In the genomic region with DNA sequence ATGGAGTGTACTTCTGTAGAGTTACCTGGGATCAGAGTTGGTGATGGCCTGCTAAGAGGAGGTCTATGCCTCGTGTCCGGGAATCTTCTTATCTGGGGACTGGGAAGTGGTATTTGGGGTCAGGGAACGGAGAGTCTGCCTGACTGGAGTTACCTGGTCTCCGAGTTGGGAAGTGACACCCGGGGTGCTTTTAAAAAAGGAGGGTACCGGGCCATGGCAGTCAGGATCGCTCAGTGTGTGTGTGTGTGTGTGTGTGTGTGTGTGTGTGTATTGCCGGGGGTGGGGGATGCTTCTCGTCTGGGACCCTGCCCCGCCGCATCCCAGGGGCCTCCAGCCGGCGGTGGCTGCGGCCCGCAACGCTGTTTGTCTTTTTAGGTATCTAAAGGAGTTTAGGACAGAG, we compare ENCODE assay signal across 8 mouse cellular contexts. TPM values are rescaled to one million over a fixed set of nuclear protein-coding genes. Genes with fewer than 3 reads are reported as not detected.
DNase-seq lines count a peak whose midpoint lies in the region; ATAC-seq and TF ChIP-seq lines count a peak whose summit lies in the region.

No protein-coding gene starts in this region.

- peak overlapping the region; percentile 95 for H3K4me2 ChIP-seq in liver, embryonic 13.5 days

- intact Hi-C loops in gastrocnemius, adult 2 months (cut with DNase I), result loop anchor here (5.0 kb wide), 1 partner anchor 83 kb away; a partner anchor contains a TSS
- intact Hi-C loops in gastrocnemius, postnatal 14 days (cut with DNase I; ENCODE audit: low total_unique reads), result loop anchor here (10.0 kb wide), 1 partner anchor 76 kb away; no protein-coding TSS in a partner anchor

- no peaks in the 10 kb centered on the region for H3K27me3 ChIP-seq in liver, embryonic 13.5 days

- no peak for TF ChIP-seq CTCF in gastrocnemius, adult 2 months (IDR thresholded peaks at IDR 0.05)

- DNase-seq in gastrocnemius, adult 2 months, result no peak
- DNase-seq in gastrocnemius, postnatal 14 days, result no peak
- DNase-seq in thymus, postnatal 25 days, result peak; percentile 12
- no peak for DNase-seq in thymus, postnatal 0 days (ENCODE audit: low spot score)
- no peak for DNase-seq in liver, embryonic 13.5 days
- DNase-seq in frontal cortex, postnatal 36 days (ENCODE audit: low spot score in 2 of 2), result no peak
- no peak for DNase-seq in right cerebral cortex, postnatal 14 days

- peaks cover 58% of the 10 kb centered on the region for H3K4me1 ChIP-seq in liver, embryonic 13.5 days (replicated peaks)

- H3K36me3 ChIP-seq in liver, embryonic 13.5 days, result peaks cover 21% of the 10 kb centered on the region; the same call in 1 of the 2 replicates

- no peaks in the 10 kb centered on the region for H3K9me3 ChIP-seq in liver, embryonic 13.5 days (replicated peaks)

- peak overlapping the region; percentile 84 for H3K9ac ChIP-seq in liver, embryonic 13.5 days

- ATAC-seq in liver, embryonic 13.5 days (ENCODE audit: low read depth), result no peak
- no peak for ATAC-seq in granulocyte monocyte progenitor cell, adult 5-6 weeks (replicated peaks; ENCODE audit: poor library complexity, severe bottlenecking)

- H3K4me3 ChIP-seq in gastrocnemius, adult 2 months, result peak overlapping the region; percentile 90
- H3K4me3 ChIP-seq in liver, embryonic 13.5 days (replicated peaks), result peak overlapping the region; percentile 89

- H3K27ac ChIP-seq in gastrocnemius, adult 2 months, result peak overlapping the region; percentile 95
- H3K27ac ChIP-seq in liver, embryonic 13.5 days, result no peak overlapping the region

- WGBS in liver, embryonic 13.5 days (ENCODE audit: insufficient replicate concordance), result 8% methylated on average over 16 of the region's 16 CpGs

RNA-seq across cellular contexts. Expression of a gene that starts 0.9 kb away (rescaled TPM):
- 1 to 10 TPM; 5.5 to 5.7 TPM for total RNA-seq in gastrocnemius, adult 2 months (2021)
- 1 to 10 TPM; 4.6 to 4.8 TPM for total RNA-seq in gastrocnemius, postnatal 14 days (2021)
- 12.4 and 13.9 TPM in 2 replicates for polyA plus RNA-seq in thymus, postnatal 0 days (2015; fragmentation: Nextera tagmentation; extraction: Ambion mirVana)
- polyA plus RNA-seq in liver, embryonic 13.5 days (2015; fragmentation: Nextera tagmentation; extraction: Ambion mirVana), result 14.4 and 18.0 TPM in 2 replicates
- 6.8 and 17.2 TPM in 2 replicates for total RNA-seq in granulocyte monocyte progenitor cell, adult 5-6 weeks (2014; fragmentation: Nextera tagmentation)
- total RNA-seq in granulocyte monocyte progenitor cell, adult 5-6 weeks (2017), result 5.6 and 9.9 TPM in 2 replicates

RNA-seq across cellular contexts. Expression of a gene that starts 4.7 kb away (rescaled TPM):
- 10 to 100 TPM; 11.4 to 18.3 TPM for total RNA-seq in gastrocnemius, adult 2 months (2021)
- total RNA-seq in gastrocnemius, postnatal 14 days (2021), result 10 to 100 TPM; 13.0 to 13.1 TPM
- 34.4 and 34.5 TPM in 2 replicates for polyA plus RNA-seq in thymus, postnatal 0 days (2015; fragmentation: Nextera tagmentation; extraction: Ambion mirVana)
- polyA plus RNA-seq in liver, embryonic 13.5 days (2015; fragmentation: Nextera tagmentation; extraction: Ambion mirVana), result 23.8 and 27.3 TPM in 2 replicates
- 13.1 and 17.0 TPM in 2 replicates for total RNA-seq in granulocyte monocyte progenitor cell, adult 5-6 weeks (2014; fragmentation: Nextera tagmentation)
- total RNA-seq in granulocyte monocyte progenitor cell, adult 5-6 weeks (2017), result 10.0 and 10.2 TPM in 2 replicates

RNA-seq across cellular contexts. Expression of a gene that starts 13.8 kb away (rescaled TPM):
- not detected for total RNA-seq in gastrocnemius, adult 2 months (2021)
- not detected for total RNA-seq in gastrocnemius, postnatal 14 days (2021)
- polyA plus RNA-seq in thymus, postnatal 0 days (2015; fragmentation: Nextera tagmentation; extraction: Ambion mirVana), result 0.19 TPM in 1 of 2 replicates, not detected in the other
- not detected in 2 replicates for polyA plus RNA-seq in liver, embryonic 13.5 days (2015; fragmentation: Nextera tagmentation; extraction: Ambion mirVana)
- total RNA-seq in granulocyte monocyte progenitor cell, adult 5-6 weeks (2014; fragmentation: Nextera tagmentation), result not detected in 2 replicates
- not detected in 2 replicates for total RNA-seq in granulocyte monocyte progenitor cell, adult 5-6 weeks (2017)

RNA-seq across cellular contexts. Expression of a gene that starts 26.8 kb away (rescaled TPM):
- not detected for total RNA-seq in gastrocnemius, adult 2 months (2021)
- not detected for total RNA-seq in gastrocnemius, postnatal 14 days (2021)
- polyA plus RNA-seq in thymus, postnatal 0 days (2015; fragmentation: Nextera tagmentation; extraction: Ambion mirVana), result 0.07 and 0.10 TPM in 2 replicates
- polyA plus RNA-seq in liver, embryonic 13.5 days (2015; fragmentation: Nextera tagmentation; extraction: Ambion mirVana), result not detected in 2 replicates
- 0.49 TPM in 1 of 2 replicates, not detected in the other for total RNA-seq in granulocyte monocyte progenitor cell, adult 5-6 weeks (2014; fragmentation: Nextera tagmentation)
- 0.21 TPM in 1 of 2 replicates, not detected in the other for total RNA-seq in granulocyte monocyte progenitor cell, adult 5-6 weeks (2017)

RNA-seq across cellular contexts. Expression of a gene that starts 50.8 kb away (rescaled TPM):
- total RNA-seq in gastrocnemius, adult 2 months (2021), result 10 to 100 TPM; 14.9 to 16.5 TPM
- total RNA-seq in gastrocnemius, postnatal 14 days (2021), result 10 to 100 TPM; 12.3 to 14.8 TPM
- polyA plus RNA-seq in thymus, postnatal 0 days (2015; fragmentation: Nextera tagmentation; extraction: Ambion mirVana), result 60.4 and 61.6 TPM in 2 replicates
- 21.4 and 21.5 TPM in 2 replicates for polyA plus RNA-seq in liver, embryonic 13.5 days (2015; fragmentation: Nextera tagmentation; extraction: Ambion mirVana)
- 10.9 and 19.2 TPM in 2 replicates for total RNA-seq in granulocyte monocyte progenitor cell, adult 5-6 weeks (2014; fragmentation: Nextera tagmentation)
- 23.7 and 27.8 TPM in 2 replicates for total RNA-seq in granulocyte monocyte progenitor cell, adult 5-6 weeks (2017)
